Mouse (Mus musculus): Measurements from ENCODE around the gene Pxn. TPM values are rescaled to one million over a fixed set of nuclear protein-coding genes. Genes with fewer than 3 reads are reported as not detected.

The Pxn gene
- polyA plus RNA-seq, 1 experiment from 2014 or later = 14.4 TPM

DNA sequence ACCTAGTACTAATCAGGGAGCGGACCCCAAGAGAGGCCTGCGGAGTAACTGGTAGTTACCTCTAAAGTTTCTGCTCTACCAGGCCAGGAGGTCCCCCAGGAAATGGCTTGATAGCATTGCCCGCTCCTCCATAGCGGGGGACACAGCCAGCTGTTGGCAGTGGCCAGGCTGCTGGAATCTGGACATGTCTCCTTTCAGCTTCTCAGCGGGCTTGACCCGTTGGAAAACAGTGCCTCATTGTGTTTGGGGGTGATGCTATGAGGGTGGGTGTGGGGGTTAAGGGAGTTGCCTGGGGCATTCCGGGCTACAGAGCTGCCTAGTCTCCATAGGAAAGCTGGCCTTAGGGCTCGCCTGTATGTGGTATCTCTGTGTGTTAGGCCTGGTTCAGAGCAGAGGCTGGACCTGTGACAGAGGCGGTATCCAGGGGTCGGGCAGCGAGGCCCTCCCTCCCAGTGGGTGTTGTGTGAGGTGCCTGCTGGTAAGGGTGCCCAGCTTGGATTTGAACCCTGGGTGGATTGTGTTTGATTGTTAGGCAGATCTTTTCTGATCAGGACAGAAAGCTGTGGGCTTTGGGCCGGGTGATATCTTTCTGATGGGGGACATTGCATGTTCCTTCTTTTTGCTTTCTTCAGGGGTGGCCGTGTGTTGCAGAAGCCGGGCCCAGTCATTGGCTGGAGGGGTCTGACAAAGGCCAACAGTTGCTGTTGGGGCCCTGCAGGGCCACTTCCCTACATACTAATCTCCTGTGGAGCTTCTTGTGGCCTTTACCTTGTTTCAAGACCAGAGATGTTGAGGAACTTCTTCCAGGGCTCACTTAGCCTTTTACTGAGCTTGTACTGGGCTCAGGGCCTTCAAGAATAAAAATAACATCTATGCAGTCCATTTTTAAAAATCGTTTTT lies 3.6 kb downstream of the Pxn start:
- H3K27ac ChIP-seq (ENCODE audit: low read depth, low read length) = peak overlapping the region; percentile 66; the same call in 1 of the 2 replicates
- H3K36me3 ChIP-seq (ENCODE audit: control insufficient read depth, insufficient read depth, low read length) = no peaks in the 10 kb centered on the region
- WGBS (ENCODE audit: insufficient replicate concordance) = 70% methylated on average over 15 of the region's 15 CpGs
- H3K9ac ChIP-seq (ENCODE audit: low read depth, low read length) = peak overlapping the region; percentile 65; the same call in 1 of the 2 replicates
- no peak overlapping the region for H3K4me3 ChIP-seq (ENCODE audit: low read depth, low read length)
- H3K4me2 ChIP-seq = peak overlapping the region; percentile 96
- peaks cover 37% of the 10 kb centered on the region for H3K4me1 ChIP-seq (ENCODE audit: control insufficient read depth, insufficient read depth, low read length)
- no peak for ATAC-seq (replicated peaks; ENCODE audit: insufficient number of reproducible peaks, low FRiP score, low TSS enrichment)
- no peaks in the 10 kb centered on the region for H3K9me3 ChIP-seq (replicated peaks; ENCODE audit: control insufficient read depth, low read length)
- H3K27me3 ChIP-seq (ENCODE audit: control insufficient read depth, insufficient read depth, low read length) = no peaks in the 10 kb centered on the region

DNA sequence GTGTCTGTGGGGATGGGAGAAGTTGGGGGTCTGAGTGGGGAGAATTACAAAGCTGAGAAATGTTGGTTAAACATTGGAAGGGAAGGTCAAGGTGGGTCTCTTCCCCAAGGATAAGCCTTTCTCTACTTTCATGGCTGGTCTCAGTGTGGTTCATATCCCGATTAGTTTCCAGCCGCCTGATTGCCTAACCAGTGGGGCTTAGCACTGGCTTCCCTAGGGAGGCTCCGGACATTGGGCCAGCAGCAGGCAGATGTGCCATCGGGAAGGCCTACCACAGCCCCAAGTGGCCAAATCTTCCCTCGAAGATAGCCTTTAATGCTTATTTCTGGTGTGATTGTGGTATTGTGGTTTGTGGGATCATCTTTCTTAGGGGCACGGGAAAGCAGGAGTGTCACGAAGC lies 5.9 kb downstream of the Pxn start:
- Histone ChIP-seq H3K4me1 (ENCODE audit: control insufficient read depth, insufficient read depth, low read length) (peaks cover 36% of the 10 kb centered on the region), H3K4me3 (ENCODE audit: low read depth, low read length) (no peak overlapping the region), H3K27ac (ENCODE audit: low read depth, low read length) (no peak overlapping the region), H3K36me3 (ENCODE audit: control insufficient read depth, insufficient read depth, low read length) (no peaks in the 10 kb centered on the region), H3K9ac (ENCODE audit: low read depth, low read length) (no peak overlapping the region), H3K27me3 (ENCODE audit: control insufficient read depth, insufficient read depth, low read length) (no peaks in the 10 kb centered on the region), H3K4me2 (no peak overlapping the region), H3K9me3 (replicated peaks; ENCODE audit: control insufficient read depth, low read length) (no peaks in the 10 kb centered on the region)
- WGBS (ENCODE audit: insufficient replicate concordance) = 90% methylated on average over 7 of the region's 7 CpGs
- ATAC-seq (replicated peaks; ENCODE audit: insufficient number of reproducible peaks, low FRiP score, low TSS enrichment) = no peak

DNA sequence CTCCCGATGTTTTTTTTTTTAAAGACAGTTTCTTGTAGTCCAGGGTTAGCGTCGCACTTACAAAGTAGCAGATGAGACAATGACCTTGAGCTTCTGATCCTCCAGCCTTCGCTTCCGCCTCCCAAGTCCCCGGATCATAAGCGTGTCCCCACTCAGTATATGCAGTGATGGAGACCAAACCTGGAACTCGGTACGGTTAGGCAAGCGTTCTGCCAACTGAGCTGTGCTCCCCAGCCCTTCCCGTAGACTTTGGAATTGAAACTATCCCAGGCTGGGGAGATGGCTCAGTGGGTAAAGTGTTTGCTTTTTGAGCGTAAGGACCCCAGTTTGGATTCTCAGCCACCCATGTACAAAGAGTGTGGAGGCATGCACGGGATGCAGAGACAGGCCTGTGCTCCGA lies 6.8 kb downstream of the Pxn start:
- H3K4me2 ChIP-seq = no peak overlapping the region
- H3K36me3 ChIP-seq (ENCODE audit: control insufficient read depth, insufficient read depth, low read length) = no peaks in the 10 kb centered on the region
- no peaks in the 10 kb centered on the region for H3K27me3 ChIP-seq (ENCODE audit: control insufficient read depth, insufficient read depth, low read length)
- H3K9ac ChIP-seq (ENCODE audit: low read depth, low read length) = no peak overlapping the region
- no peak for ATAC-seq (replicated peaks; ENCODE audit: insufficient number of reproducible peaks, low FRiP score, low TSS enrichment)
- H3K4me1 ChIP-seq (ENCODE audit: control insufficient read depth, insufficient read depth, low read length) = peaks cover 28% of the 10 kb centered on the region
- H3K27ac ChIP-seq (ENCODE audit: low read depth, low read length) = no peak overlapping the region
- no peaks in the 10 kb centered on the region for H3K9me3 ChIP-seq (replicated peaks; ENCODE audit: control insufficient read depth, low read length)
- 94% methylated on average over 14 of the region's 14 CpGs for whole genome bisulfite sequencing (ENCODE audit: insufficient replicate concordance)
- H3K4me3 ChIP-seq (ENCODE audit: low read depth, low read length) = no peak overlapping the region

DNA sequence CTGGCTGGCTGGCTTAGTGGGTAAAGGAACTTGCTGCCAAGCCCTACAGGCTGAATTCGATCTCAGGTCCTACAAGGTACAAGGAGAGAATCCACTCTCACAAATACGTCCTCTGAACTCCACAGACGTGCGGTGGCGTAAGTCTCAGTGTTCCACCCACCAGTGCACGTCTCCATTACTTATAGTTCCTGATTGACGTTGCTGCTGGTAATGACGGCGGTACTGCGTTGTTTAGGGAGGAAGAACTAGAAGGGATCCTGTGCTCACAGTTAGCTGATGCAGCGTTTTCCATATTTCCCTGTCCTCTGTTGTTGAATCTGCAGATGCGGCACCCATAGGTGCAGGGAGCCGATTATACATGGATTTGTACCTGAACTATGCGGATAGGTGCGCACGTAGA lies 7.2 kb downstream of the Pxn start:
- Histone ChIP-seq H3K9me3 (replicated peaks; ENCODE audit: control insufficient read depth, low read length) (no peaks in the 10 kb centered on the region), H3K4me1 (ENCODE audit: control insufficient read depth, insufficient read depth, low read length) (peaks cover 23% of the 10 kb centered on the region), H3K27ac (ENCODE audit: low read depth, low read length) (no peak overlapping the region), H3K4me3 (ENCODE audit: low read depth, low read length) (no peak overlapping the region), H3K36me3 (ENCODE audit: control insufficient read depth, insufficient read depth, low read length) (no peaks in the 10 kb centered on the region), H3K27me3 (ENCODE audit: control insufficient read depth, insufficient read depth, low read length) (no peaks in the 10 kb centered on the region), H3K9ac (ENCODE audit: low read depth, low read length) (no peak overlapping the region), H3K4me2 (no peak overlapping the region)
- WGBS (ENCODE audit: insufficient replicate concordance) = 88% methylated on average over 16 of the region's 16 CpGs
- no peak for ATAC-seq (replicated peaks; ENCODE audit: insufficient number of reproducible peaks, low FRiP score, low TSS enrichment)

DNA sequence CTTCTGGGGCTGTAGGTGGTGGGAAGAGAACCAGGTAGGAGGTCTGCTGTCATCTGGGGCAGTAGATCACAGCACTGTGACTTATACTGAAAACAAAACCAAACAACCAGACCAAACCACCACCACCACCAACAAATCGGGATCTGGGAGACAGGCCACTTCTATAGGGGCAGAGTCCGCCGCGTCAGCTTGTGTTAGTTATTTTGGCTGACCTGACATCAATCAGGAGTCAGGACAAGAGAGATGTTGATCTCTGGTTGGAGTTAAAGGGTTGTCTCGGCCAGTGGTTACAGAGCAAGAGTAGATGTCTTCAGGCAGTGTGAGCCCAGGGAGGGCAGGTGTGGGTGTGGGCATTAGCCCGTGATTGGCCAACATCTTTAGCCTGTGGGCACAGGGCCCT lies 7.9 kb downstream of the Pxn start:
- Histone ChIP-seq H3K36me3 (ENCODE audit: control insufficient read depth, insufficient read depth, low read length) (no peaks in the 10 kb centered on the region), H3K27me3 (ENCODE audit: control insufficient read depth, insufficient read depth, low read length) (no peaks in the 10 kb centered on the region), H3K4me3 (ENCODE audit: low read depth, low read length) (no peak overlapping the region), H3K9ac (ENCODE audit: low read depth, low read length) (no peak overlapping the region), H3K4me2 (no peak overlapping the region; the same call in 1 of the 2 replicates), H3K4me1 (ENCODE audit: control insufficient read depth, insufficient read depth, low read length) (peaks cover 21% of the 10 kb centered on the region), H3K27ac (ENCODE audit: low read depth, low read length) (peak overlapping the region; percentile 76), H3K9me3 (replicated peaks; ENCODE audit: control insufficient read depth, low read length) (no peaks in the 10 kb centered on the region)
- whole genome bisulfite sequencing (ENCODE audit: insufficient replicate concordance) = 79% methylated on average over 6 of the region's 6 CpGs
- no peak for ATAC-seq (replicated peaks; ENCODE audit: insufficient number of reproducible peaks, low FRiP score, low TSS enrichment)

DNA sequence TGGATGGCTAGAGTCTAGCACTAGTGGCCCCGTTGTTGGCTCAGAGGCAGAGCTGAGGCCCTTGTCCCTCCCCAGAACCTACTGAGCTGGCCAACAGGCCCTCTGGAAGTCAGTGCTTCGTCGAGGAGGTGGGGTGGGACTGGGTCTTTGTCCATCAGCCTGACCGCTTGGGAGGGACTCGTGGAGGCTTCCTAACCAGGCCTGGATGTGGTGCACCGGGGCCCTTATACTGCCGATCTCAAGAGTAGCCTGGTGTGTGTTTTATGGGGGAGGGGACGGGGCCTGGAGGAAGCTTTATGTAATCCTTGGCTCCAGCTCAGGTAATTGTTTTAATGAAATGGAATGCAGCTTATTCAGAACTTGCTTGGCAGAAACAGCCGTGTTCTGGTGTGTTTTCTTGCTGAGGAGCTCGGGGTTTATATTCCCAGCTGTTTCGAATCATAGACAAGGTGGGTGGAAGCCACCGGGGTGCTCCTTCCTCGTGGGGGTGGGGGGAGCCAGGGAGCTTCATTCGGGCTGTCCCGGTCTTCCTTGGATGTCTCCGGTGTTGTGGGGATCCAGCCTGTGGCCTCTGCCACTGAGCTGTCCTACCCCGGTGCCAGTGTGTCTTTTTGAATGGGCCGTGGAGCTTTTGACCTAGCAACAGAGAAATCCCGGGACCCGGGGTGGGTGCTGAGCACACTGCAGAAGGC lies 8.6 kb downstream of the Pxn start:
- peak overlapping the region; percentile 16; the same call in 1 of the 2 replicates for H3K9ac ChIP-seq (ENCODE audit: low read depth, low read length)

DNA sequence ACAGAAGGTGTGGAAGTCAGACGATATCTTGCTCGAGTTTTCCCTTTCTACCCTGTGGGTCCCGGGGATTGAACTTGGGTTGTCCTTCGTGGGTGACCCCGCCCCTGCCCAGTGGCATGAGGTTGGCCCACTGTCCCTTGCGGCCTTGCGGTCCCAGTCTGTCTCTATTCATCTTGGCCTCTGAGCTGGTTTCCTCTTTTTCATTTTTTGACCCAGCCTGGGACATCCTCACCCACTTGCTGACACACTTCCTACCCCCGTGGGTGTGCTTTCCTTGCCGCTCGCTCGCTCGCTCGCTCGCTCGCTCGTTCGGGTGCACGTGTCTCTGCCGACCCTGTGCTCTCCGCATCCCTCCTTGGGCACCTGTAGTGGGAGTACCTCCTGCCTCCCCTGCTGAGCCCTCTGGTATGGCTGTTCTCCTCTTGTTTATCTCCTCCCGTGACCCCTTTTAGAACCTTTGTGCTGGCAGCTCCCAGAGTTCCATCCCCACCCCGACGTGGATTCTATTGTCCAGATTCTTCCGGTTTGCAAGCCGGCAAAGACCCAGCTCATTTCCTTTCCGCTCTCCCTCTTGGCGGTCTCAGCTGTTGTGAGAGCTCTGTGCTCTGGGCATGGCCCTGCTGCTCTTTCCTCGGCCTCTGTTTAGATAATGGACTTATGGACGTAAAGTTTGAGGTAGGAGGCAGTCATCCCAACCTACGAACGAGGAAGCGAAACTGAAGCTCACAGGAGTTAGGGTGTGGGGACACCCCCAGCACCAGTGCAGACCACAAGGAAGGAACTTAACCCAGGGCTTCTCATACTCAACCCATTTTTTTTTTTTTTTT lies 9.8 kb downstream of the Pxn start:
- H3K9me3 ChIP-seq (replicated peaks; ENCODE audit: control insufficient read depth, low read length) = no peaks in the 10 kb centered on the region
- H3K36me3 ChIP-seq (ENCODE audit: control insufficient read depth, insufficient read depth, low read length) = no peaks in the 10 kb centered on the region
- peak overlapping the region; percentile 84 for H3K27ac ChIP-seq (ENCODE audit: low read depth, low read length)
- H3K9ac ChIP-seq (ENCODE audit: low read depth, low read length) = peak overlapping the region; percentile 46; the same call in 1 of the 2 replicates
- WGBS (ENCODE audit: insufficient replicate concordance) = 66% methylated on average over 32 of the region's 32 CpGs
- H3K27me3 ChIP-seq (ENCODE audit: control insufficient read depth, insufficient read depth, low read length) = no peaks in the 10 kb centered on the region
- H3K4me3 ChIP-seq (ENCODE audit: low read depth, low read length) = no peak overlapping the region
- ATAC-seq (replicated peaks; ENCODE audit: insufficient number of reproducible peaks, low FRiP score, low TSS enrichment) = no peak
- peak overlapping the region; percentile 42 for H3K4me2 ChIP-seq
- peaks cover 25% of the 10 kb centered on the region for H3K4me1 ChIP-seq (ENCODE audit: control insufficient read depth, insufficient read depth, low read length)

More for the DNA sequence above, 8.6 kb downstream of the Pxn start:
- Histone ChIP-seq H3K27ac (ENCODE audit: low read depth, low read length) (peak overlapping the region; percentile 76), H3K9me3 (replicated peaks; ENCODE audit: control insufficient read depth, low read length) (no peaks in the 10 kb centered on the region), H3K4me2 (peak overlapping the region; percentile 29; the same call in 1 of the 2 replicates), H3K36me3 (ENCODE audit: control insufficient read depth, insufficient read depth, low read length) (no peaks in the 10 kb centered on the region), H3K4me1 (ENCODE audit: control insufficient read depth, insufficient read depth, low read length) (peaks cover 17% of the 10 kb centered on the region), H3K27me3 (ENCODE audit: control insufficient read depth, insufficient read depth, low read length) (no peaks in the 10 kb centered on the region), H3K4me3 (ENCODE audit: low read depth, low read length) (no peak overlapping the region)
- WGBS (ENCODE audit: insufficient replicate concordance) = 57% methylated on average over 20 of the region's 20 CpGs
- peak; percentile 44; the same call in 1 of the 2 replicates for ATAC-seq (replicated peaks; ENCODE audit: insufficient number of reproducible peaks, low FRiP score, low TSS enrichment)

DNA sequence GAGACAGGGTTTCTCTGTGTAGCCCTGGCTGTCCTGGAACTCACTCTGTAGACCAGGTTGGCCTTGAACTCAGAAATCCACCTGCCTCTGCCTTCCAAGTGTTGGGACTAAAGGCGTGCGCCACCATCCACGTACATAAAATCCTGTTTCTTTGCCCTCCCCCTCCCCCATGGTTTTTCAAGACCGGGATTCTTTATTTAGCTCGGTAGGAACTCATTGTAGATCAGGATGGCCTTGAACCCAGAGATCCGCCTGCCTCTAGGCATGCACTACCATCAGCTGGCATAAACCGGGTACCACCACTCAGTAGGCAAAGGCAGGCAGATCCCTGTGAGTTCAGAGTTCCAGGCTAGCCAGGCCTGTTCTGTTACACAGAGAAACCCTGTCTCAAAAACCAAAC lies 10.4 kb downstream of the Pxn start:
- Histone ChIP-seq H3K36me3 (ENCODE audit: control insufficient read depth, insufficient read depth, low read length) (no peaks in the 10 kb centered on the region), H3K4me1 (ENCODE audit: control insufficient read depth, insufficient read depth, low read length) (peaks cover 28% of the 10 kb centered on the region), H3K27me3 (ENCODE audit: control insufficient read depth, insufficient read depth, low read length) (no peaks in the 10 kb centered on the region), H3K9me3 (replicated peaks; ENCODE audit: control insufficient read depth, low read length) (no peaks in the 10 kb centered on the region), H3K9ac (ENCODE audit: low read depth, low read length) (no peak overlapping the region), H3K4me2 (no peak overlapping the region), H3K4me3 (ENCODE audit: low read depth, low read length) (no peak overlapping the region), H3K27ac (ENCODE audit: low read depth, low read length) (peak overlapping the region; percentile 84)
- no peak for ATAC-seq (replicated peaks; ENCODE audit: insufficient number of reproducible peaks, low FRiP score, low TSS enrichment)
- WGBS (ENCODE audit: insufficient replicate concordance) = 77% methylated on average over 7 of the region's 7 CpGs

Data from heart, embryonic 11.5 days (tissue).